Mouse (Mus musculus) ES-Bruce4 (cell line): ENCODE measurements around the gene Tiam1.

ENCODE experiments used
- CTCF ChIP-seq: IDR thresholded peaks from one replicate; pipeline ENCODE4 v1.8.1; 2011; ENCODE audit warnings: low read depth, low read length
- POLR2A ChIP-seq: IDR thresholded peaks from one replicate; pipeline ENCODE4 v1.8.1; 2011; ENCODE audit warnings: low read length; ENCODE audit not compliant: insufficient read depth

- TF ChIP-seq CTCF (no peak), POLR2A (no peak)
Measured at GRCm38 (mm10) chr16:89805946-89806345, 337.6 kb downstream of the Tiam1 start.
